Mouse (Mus musculus): Measurements from ENCODE around the gene Ppard. TPM values are rescaled to one million over a fixed set of nuclear protein-coding genes. Genes with fewer than 3 reads are reported as not detected.
"Not testable (repeated sequence)": the region's sequence is repeated elsewhere in the genome, so short reads cannot be mapped to it uniquely, and the experiment has no call there.

Gene Ppard
- total RNA-seq, 2 experiments from 2014 or later, result 19.9 to 22.9 TPM

- DNase-seq (ENCODE audit: extremely low spot score in 1 of 2, low spot score in 1 of 2), result no peak
Observed at GRCm38 (mm10) chr17:28311366-28312132, 79.0 kb downstream of the Ppard start.

GRCm38 (mm10) chr17:28312232-28313211 lies 80.0 kb downstream of the Ppard start:
- no peak for DNase-seq (ENCODE audit: extremely low spot score in 1 of 2, low spot score in 1 of 2)

GRCm38 (mm10) chr17:28313212-28313879 lies 80.8 kb downstream of the Ppard start, which contains the start of gene Fance:
Gene Fance (plus strand): TSS chr17:28313519.
- DNase-seq (ENCODE audit: extremely low spot score in 1 of 2, low spot score in 1 of 2), result peak; percentile 75 to 76

- no peak for DNase-seq (ENCODE audit: extremely low spot score in 1 of 2, low spot score in 1 of 2)
Observed at GRCm38 (mm10) chr17:28313880-28314225, 81.4 kb downstream of the Ppard start.

- DNase-seq (ENCODE audit: extremely low spot score in 1 of 2, low spot score in 1 of 2), result no peak
Observed at GRCm38 (mm10) chr17:28315611-28316160, 83.2 kb downstream of the Ppard start.

- no peak for DNase-seq (ENCODE audit: extremely low spot score in 1 of 2, low spot score in 1 of 2)
Observed at GRCm38 (mm10) chr17:28316476-28316875, 84.0 kb downstream of the Ppard start.

GRCm38 (mm10) chr17:28317091-28317490 lies 84.6 kb downstream of the Ppard start:
- DNase-seq (ENCODE audit: extremely low spot score in 1 of 2, low spot score in 1 of 2), result no peak

GRCm38 (mm10) chr17:28317725-28318124 lies 85.2 kb downstream of the Ppard start:
- no peak for DNase-seq (ENCODE audit: extremely low spot score in 1 of 2, low spot score in 1 of 2)

GRCm38 (mm10) chr17:28321700-28322099 lies 89.2 kb downstream of the Ppard start:
- no peak for DNase-seq (ENCODE audit: extremely low spot score in 1 of 2, low spot score in 1 of 2)

GRCm38 (mm10) chr17:28323786-28324185 lies 91.3 kb downstream of the Ppard start:
- DNase-seq (ENCODE audit: extremely low spot score in 1 of 2, low spot score in 1 of 2), result no peak

GRCm38 (mm10) chr17:28324416-28324815 lies 91.9 kb downstream of the Ppard start:
- not testable (repeated sequence) for DNase-seq (ENCODE audit: extremely low spot score in 1 of 2, low spot score in 1 of 2)

- no peak for DNase-seq (ENCODE audit: extremely low spot score in 1 of 2, low spot score in 1 of 2)
Observed at GRCm38 (mm10) chr17:28325751-28326150, 93.3 kb downstream of the Ppard start.

- DNase-seq (ENCODE audit: extremely low spot score in 1 of 2, low spot score in 1 of 2), result no peak
Observed at GRCm38 (mm10) chr17:28326951-28327350, 94.5 kb downstream of the Ppard start.

- DNase-seq (ENCODE audit: extremely low spot score in 1 of 2, low spot score in 1 of 2), result peak in 1 of 2 experiments; percentile 36
Observed at GRCm38 (mm10) chr17:28327673-28328325, 95.3 kb downstream of the Ppard start.

GRCm38 (mm10) chr17:28328366-28328928 lies 95.9 kb downstream of the Ppard start, which contains the start of gene Rpl10a:
Gene Rpl10a (plus strand): TSS chr17:28328471.
- DNase-seq (ENCODE audit: extremely low spot score in 1 of 2, low spot score in 1 of 2), result peak; percentile 95 to 98

- no peak for DNase-seq (ENCODE audit: extremely low spot score in 1 of 2, low spot score in 1 of 2)
Observed at GRCm38 (mm10) chr17:28328946-28329345, 96.4 kb downstream of the Ppard start.

GRCm38 (mm10) chr17:28329503-28330231 lies 97.2 kb downstream of the Ppard start:
- DNase-seq (ENCODE audit: extremely low spot score in 1 of 2, low spot score in 1 of 2), result no peak

GRCm38 (mm10) chr17:28330232-28330546 lies 97.7 kb downstream of the Ppard start:
- no peak for DNase-seq (ENCODE audit: extremely low spot score in 1 of 2, low spot score in 1 of 2)

GRCm38 (mm10) chr17:28330590-28330989 lies 98.1 kb downstream of the Ppard start:
- not testable (repeated sequence) for DNase-seq (ENCODE audit: extremely low spot score in 1 of 2, low spot score in 1 of 2)
